Mouse (Mus musculus): ENCODE results near the gene Tmem145.

Tmem145 gene

DNA sequence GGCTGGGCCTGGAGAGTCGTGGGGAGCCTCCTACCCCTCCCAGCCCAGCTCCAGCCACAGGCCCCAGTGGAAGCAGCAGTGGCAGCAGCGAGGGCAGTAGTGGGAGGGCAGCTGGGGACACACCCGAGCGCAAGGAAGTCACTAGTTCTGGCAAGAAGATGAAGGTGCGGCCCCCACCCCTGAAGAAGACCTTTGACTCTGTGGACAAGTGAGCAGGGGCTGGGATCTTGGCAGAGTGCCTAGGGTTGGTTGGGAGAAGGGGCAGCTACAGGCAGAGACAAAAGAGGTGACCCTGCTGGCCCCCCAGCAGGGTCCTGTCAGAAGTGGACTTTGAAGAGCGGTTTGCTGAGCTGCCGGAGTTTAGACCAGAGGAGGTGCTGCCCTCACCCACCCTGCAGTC, 13.8 kb upstream of the Tmem145 start:
- no peak for DNase-seq (ENCODE audit: low read depth, low spot score)

DNA sequence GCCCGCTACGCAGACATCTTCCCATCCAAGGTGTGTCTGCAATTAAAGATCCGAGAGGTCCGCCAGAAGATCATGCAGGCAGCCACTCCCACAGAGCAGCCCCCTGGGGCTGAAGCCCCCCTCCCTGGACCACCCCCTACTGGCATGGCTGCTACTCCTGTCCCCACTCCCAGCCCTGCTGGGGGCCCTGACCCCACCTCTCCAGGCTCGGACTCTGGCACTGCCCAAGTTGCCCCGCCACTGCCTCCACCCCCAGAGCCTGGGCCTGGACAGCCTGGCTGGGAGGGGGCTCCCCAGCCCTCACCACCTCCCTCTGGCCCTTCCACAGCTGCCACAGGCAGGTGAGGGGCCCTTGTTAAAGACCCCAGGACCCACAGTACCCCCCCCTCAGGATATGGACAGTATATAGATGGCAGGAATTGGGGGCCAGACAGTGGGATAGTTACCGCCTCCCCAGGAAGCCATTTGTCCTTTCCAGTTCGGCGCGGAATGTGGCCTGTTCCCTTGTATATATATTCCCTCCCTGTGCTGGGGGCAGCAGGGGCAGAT, 12.6 kb upstream of the Tmem145 start:
- no peak for DNase-seq (ENCODE audit: low read depth, low spot score)

DNA sequence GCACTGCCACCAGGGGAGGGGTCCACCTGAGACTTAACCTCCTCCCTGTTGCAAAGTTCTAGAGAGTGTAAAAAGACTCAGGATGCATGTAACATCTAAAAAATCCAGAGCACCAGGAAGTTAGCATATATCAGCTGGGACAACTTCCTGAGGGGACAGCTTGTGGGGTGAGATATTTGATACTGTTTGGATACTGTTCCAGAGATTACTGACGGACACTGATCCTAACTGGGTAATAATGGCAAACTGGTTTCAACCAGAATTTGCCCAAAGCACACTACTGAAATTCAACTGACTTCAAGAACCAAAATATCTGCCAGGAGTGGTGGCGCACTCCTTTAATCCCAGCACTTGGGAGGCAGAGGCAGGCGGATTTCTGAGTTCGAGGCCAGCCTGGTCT, 11.4 kb upstream of the Tmem145 start:
- DNase-seq (ENCODE audit: low read depth, low spot score), result no peak

DNA sequence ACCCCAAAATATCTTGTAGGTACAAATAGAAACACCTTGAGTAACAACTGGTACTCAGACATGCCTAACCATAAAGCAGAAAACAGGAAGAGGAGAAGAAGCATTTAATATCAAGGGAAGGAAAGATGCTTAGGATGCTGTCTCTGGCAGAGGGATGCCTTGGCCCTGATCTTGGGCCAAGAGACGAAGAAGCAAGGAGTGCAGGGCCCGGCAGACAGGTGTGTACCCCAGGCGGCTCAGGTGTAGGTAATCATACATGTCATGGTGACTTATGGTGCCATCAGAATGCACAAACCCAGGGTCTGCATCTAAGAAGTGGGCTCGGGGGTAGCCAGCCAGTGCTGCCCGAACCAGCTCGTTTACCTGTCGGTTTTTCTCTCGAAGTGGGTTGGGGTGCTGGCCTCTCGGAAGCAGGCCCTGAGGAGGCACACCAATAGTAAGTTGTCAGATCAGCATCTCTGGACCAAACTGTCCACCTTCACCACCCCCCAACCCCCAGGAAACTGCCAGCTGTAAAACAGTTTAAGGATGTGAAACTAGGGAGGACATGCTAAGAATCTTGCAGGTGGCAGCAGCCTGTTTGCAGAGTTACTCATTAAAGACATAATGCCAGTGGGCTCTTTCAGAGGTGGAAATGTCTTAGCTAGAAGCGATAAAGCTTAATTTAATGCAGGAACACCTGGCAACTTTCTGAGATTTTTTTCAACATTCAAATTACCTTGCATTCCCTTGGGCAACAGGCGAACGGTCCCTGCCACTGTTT, 10.8 kb upstream of the Tmem145 start:
- no peak for DNase-seq (ENCODE audit: low read depth, low spot score)

DNA sequence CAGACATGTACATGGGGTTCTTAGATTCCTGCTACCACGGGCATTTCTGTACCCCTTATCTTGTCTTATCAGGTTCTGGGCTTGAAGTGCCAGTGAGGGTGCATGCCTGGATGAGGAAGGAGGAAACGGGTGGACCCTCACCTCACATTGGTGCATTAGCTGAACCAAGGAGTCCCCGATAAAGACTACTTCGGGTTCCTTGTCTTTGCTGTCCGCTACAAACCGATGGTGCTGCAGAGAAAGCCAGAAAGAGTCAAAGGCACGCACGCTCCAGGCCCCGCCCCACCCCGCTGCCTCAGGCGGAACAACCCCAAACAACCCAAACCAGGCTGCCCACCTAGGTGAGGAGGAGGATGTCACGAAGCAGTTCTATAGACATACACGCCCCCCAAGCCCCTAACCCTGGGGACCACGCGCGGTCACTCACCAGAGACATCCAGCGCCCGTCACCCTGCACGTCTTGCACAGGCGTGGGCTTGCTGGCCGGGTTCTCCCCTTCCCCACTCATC, 8.9 kb upstream of the Tmem145 start:
- DNase-seq (ENCODE audit: low read depth, low spot score), result peak; percentile 61

DNA sequence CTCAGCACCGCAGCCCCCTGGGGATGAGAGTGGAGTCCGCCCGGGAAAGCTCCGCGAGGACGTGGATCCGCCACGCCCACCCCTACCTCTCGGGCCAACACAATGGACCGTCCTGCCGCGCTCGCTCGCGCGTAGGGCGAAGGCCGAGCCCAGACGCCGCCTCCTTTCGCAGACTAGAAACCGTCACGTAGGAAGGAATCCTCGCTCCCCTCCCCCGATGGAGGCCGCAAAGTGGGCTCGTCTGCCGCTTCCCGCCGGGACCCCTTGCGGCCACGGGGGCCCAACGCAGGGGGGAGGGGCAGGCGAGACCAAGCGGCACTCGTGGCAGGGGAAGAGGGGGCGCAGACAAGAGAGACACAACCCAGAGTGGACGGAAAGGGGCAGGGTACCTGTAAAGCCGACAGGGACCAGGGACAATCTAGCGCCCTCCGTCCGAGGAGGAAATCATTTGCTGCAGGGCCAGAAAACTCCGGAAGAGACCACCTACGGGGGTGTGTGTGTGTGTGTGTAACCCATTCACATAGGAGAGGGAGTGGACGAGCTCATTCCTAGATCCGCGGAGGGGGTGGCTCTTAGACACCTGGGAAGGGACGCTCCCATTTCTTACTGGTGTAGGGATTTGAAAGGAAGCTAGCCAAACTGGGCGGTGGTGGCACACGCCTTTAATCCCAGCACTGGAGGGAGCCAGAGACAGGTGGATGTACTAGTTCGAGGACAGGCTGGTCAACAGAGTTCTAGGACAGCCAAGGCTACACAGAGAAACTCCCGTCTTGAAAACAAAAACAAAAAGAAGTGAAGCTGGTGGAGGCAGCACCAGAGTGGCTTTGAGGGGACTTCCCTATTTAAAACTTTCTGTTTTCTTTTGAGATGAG, 8.2 kb upstream of the Tmem145 start, which contains the start of gene Pafah1b3:
Gene Pafah1b3 (minus strand): TSS at position 533 of the 872 bp plus-strand sequence.
- peak; percentile 74 for DNase-seq (ENCODE audit: low read depth, low spot score)

DNA sequence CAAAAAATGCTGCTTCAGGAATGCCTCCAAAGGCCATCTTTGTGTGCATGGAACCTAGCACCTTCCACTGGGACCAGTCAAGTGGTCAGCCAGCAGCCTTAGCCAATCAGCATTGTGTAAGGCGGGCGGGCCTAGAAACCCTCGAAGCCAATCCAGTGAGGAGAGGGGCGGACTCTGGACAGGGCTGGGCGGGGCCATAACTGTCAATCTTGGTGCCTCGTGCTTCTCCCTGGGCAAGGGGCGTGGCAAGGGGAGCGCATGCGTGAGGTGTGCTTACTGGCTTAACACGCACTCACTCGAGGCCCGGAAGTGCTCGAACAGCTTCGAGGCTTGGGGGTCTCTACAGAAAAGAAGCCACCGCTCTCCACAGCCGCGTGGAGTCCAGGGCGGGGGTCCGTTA, 4.8 kb upstream of the Tmem145 start, which contains the start of gene Prr19:
Gene Prr19 (plus strand): TSS at position 349 of the 400 bp plus-strand sequence.
- no peak for DNase-seq (ENCODE audit: low read depth, low spot score)

DNA sequence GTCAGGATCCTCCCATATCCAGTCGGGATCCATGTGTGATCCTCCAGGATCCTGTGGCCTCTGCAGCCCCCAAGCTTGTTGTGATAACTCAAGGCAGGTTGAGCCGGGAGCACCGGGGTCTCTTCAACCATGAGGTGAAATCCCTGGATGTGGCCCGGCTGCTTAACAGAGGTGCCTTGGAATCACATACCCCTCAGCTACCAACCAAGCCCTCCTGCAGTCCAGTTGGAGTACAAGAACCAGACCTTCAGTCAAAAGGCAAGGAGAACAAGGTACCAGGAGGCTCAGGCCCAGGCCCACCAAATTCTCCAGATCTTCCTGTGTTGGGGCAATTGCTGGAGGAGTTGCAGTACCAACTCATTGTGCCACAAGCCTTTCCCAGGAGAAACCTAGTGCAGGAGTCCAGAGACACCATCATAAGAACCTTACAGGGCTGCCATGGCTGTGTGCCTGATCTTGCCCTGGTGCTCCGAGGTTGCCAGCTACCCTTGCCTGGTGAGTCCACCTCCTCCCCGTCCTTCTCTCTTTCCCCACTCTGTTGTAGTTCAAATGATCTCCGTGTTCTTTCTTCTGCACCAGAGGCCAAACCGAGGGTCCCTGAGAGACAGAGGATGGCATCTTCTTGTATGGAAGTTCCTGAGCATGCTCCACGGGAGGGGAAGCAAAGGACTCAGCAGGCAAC, 2.8 kb upstream of the Tmem145 start:
- DNase-seq (ENCODE audit: low read depth, low spot score), result no peak

DNA sequence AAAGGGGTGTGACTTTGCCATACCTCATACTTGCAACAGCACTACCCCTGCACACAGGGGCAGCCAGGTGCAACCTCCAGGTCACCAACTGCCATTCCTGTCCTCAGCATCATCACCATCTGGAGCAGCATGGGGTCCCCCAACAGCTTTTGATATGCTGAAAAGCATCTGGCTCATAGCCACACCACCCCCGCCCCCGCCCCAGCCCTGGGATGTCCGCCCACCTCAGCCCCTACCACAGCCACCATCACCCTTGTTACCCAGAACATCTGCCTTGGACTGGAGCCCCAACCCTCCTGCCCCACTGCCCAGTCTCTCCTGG, 2.3 kb upstream of the Tmem145 start:
- no peak for DNase-seq (ENCODE audit: low read depth, low spot score)

DNA sequence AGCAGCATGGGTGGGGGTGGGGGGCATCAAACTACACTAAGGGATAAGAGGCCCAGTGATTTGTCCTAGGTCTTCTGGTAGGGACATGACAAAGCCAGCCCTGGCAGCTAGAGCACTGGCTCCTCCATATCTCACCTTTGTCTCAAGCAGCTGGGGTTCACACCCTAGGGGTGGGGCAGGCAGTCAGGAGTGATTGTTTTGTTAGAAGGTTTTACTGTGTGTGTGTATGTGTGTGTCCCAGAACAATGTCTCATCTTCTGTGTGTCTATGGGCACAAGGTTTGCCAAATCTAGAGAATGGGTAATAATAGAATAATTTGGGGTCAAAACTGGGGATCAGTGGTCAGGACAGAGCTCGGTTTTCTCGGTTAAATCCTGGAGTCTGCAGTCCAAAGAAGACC, 425 bp upstream of the Tmem145 start:
- no peak for DNase-seq (ENCODE audit: low read depth, low spot score)

DNA sequence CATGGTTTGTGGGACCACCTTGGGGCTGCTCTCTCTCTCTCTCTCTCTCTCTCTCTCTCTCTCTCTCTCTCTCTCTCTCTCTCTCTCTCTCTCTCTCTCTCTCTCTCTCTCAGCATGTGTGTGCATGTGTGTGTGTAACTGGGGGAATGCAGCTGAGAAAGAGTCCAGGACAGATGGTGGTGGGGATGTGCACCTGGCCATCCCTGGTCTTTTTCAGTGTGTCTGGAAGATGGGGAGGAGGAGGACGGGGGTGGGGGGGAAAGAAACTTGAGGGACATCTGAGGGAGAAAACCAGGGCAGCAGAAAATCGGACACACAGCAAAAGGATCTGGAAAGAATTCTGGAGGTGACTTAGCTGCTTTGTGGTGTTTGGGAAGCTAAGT, 699 bp downstream of the Tmem145 start:
- DNase-seq (ENCODE audit: low read depth, low spot score), result no peak

DNA sequence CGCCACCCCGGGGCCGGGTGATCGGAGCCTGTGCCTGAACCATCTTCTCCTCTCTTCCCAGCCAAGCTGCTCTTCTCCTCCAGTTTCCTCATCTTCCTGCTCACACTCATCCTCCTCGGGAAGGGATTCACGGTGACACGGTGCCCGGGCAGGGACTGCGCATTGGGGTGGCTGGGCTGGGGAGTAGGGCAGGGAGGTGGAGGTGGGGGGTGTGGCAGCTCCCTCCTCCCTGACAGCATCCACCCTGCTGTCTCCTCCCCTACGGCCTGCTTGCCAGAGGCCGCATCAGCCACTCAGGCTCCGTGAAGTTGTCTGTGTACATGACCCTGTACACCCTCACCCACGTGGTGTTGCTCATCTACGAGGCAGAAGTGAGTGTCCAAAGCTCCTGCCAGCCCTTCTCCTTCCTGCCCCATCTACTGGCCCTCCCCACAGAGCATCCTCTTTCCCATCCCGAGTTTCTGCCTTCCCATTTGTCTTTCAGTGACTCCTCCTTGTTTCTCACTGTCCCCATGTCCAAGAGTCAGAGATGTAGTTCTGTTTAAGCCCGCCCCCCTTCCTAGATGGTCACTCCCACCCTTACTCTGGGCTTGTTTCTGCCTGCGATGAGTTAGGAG, 2.9 kb downstream of the Tmem145 start:
- DNase-seq (ENCODE audit: low read depth, low spot score), result no peak

DNA sequence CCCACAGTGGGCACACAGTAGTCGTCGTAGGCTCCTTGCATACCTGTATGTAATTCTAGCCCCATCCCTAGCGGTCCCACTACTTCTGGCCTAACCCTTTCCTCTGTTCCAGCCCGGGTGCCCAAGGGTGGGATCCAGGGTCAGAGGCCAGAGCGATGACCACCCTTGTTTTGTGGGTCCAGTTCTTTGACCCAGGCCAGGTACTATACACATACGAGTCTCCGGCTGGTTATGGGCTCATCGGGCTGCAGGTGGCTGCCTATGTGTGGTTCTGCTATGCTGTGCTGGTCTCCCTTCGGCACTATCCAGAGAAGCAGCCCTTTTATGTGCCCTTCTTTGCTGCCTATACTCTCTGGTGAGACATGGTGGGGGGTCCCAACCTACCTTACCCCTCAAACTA, 3.5 kb downstream of the Tmem145 start:
- no peak for DNase-seq (ENCODE audit: low read depth, low spot score)

DNA sequence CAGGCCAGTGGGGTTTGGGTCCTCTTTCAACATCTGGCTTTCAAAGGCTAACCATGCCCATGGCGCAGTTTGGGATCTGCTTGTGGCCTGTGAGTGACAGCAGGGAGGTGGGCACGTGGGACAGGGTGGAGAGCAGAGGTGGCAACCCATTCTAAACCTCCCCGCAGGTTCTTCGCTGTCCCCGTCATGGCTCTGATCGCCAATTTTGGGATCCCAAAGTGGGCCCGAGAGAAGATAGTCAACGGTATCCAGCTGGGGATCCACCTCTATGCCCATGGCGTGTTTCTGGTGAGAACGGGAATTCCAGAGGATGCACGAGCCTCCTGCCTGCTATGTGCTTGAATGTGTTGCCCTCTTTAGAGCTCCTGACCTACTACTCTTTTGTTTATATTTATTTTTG, 5.3 kb downstream of the Tmem145 start:
- no peak for DNase-seq (ENCODE audit: low read depth, low spot score)

DNA sequence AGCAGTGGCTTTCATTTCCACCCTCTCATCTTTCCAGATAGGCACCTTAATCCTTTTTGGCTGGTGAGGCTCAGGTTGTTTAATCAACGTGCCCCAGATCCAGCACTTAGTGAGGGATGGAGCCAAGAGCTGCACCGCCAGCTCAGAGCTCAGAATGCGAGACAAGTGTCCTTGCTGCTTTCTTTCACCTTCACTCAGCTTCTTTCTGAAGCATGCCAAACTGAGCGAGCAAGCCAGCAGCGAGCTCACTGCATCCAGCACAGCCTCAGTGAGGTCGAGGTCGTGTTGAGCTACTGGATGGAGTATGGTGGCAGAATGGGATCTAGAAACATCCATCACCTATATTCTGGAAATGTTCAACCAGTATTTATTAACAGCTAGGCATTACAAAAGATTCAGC, 7.4 kb downstream of the Tmem145 start:
- no peak for DNase-seq (ENCODE audit: low read depth, low spot score)

DNA sequence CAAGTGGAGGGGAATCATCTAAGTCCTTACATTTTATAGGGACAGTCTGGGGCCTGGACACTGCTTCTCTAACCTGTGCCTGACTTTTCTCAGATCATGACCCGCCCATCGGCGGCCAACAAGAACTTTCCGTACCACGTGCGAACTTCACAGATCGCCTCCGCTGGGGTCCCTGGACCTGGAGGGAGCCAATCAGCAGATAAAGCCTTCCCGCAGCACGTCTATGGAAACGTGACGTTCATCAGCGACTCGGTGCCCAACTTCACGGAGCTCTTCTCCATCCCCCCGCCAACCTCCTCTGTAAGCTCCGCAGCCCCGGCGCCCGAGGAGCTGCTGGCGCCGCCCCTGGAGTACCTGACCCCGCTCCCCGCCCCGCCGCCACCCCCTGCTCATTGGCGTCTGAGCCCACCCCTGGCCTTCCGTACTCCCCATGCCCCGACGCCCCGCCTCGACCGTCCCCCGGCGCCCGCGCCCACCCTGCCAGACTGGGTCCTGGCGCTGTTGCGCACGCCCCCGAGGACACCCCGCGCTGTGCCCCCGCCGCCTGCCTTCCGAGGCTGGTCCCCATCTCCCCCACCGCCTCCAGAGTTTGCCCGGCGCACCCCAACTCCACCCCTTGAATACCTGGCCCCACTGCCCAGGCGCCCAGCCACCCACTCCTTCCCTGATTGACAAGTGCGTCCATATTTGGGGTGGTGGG, 8.8 kb downstream of the Tmem145 start:
- DNase-seq (ENCODE audit: low read depth, low spot score), result peak; percentile 37

DNA sequence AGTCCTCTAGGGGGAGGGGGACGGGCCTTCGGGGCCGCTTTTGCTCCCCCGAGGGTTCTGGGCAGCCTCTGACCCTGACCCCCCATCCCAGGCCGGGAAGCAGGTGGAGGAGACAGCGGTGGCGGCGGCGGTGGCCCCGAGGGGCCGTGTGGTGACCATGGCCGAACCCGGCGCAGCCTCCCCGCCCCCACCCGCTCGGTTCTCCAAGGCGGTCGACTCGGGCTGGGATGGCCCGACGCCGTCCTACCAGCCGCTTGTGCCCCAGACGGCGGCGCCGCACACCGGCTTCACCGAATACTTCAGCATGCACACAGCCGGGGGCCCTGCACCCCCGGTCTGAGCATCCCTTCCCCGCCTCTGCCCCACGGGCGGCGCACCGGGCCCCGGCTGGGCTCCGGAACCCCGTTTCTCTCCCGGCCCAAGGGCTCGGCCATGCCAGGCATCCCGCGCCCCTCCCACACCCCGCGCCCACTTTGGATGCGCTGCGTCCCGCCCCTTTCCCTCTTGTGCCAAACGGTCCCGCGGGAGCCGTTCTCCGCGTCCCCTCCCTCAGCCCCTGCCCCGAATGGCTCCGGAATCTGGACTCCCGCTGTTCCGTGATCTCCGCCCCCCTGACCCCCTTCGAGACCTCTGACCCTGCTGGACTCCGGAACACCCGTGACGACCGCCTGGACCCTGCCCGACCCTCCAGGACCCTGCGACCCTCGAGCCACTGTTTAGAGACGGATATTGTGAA, 9.6 kb downstream of the Tmem145 start:
- DNase-seq (ENCODE audit: low read depth, low spot score), result peak; percentile 39

DNA sequence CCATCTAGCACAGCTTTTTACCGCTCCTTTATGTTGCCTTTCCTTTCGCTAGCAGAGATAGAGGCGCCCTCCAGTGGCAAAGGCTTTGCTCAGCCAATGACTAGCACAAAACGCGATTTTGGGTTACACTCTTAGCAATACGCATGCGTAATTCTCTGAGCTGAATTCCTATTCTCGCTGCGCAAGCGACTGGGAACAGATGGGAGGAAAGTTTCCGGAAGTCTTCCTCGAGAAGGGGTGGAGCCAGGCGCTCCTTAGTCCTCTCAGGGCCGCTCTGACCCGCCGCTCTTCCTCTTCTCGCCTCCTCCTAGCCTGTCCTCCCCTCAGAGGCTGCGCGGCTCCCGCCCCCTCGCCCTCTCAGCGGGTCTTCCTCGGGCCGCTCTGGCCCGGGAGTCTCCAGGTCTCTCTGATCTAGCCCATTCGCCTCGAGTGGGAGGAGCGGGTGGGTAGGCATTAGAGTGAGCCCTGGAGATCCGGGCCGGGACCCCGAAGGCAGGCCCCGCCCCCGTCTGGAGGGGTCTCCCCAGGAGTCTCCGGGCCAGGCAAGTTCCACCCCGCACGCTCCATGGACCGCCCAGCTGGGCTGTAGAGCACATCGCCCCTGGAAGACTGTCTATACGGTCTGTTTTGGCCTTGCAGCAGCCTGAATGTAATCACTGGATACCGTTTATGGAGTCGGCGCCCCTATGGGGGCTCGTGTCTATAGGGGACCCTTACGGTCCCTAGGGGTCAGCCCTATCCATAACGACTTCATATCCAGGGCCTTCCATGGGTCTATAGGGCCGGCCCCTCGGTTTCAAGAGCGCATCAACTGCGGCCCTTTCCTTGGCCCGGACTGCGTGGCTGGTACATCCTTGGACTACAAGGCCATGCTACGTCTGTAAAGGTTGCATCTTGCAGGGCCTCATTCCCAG, 10.9 kb downstream of the Tmem145 start, which contains the start of gene Megf8:
Gene Megf8 (plus strand): TSS at position 633 of the 914 bp plus-strand sequence.
- peak; percentile 94 for DNase-seq (ENCODE audit: low read depth, low spot score)

DNA sequence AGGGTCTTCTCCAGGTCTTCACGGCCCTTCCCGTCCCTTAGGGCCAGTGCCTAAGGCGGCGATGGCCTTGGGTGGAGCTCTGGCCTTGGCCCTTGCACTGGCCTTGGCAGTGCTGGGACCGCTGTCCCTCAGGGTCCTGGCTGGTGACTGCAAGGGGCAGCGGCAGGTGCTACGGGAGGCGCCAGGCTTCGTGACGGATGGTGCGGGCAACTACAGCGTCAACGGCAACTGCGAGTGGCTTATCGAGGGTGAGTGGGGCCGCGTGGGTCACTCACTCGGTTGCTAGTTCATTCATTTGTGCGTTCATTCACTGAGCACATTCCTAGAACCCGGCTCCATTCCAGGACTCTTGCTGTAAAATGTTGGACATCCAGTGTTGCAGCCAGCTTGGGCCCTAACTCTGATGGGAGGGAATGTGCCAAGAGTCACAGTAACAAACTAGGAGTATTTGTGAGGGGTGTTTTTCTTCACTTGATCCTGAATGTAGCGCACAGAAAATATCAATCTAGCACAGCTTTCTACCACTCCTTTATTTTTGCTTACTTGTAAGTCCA, 11.6 kb downstream of the Tmem145 start:
- no peak for DNase-seq (ENCODE audit: low read depth, low spot score)
